Mouse (Mus musculus): ENCODE results near the gene Amacr. TPM values are rescaled to one million over a fixed set of nuclear protein-coding genes. Genes with fewer than 3 reads are reported as not detected.

The Amacr gene
- polyA plus RNA-seq, 1 experiment from 2014 or later, result 15.9 TPM

GRCm38 (mm10) chr15:11040067-11040466 is 58.5 kb downstream of the Amacr start:
- WGBS, result 61% methylated on average over 5 of the region's 5 CpGs
- no peaks in the 10 kb centered on the region for H3K9me3 ChIP-seq (replicated peaks)

GRCm38 (mm10) chr15:11041229-11041628 is 59.7 kb downstream of the Amacr start:
- Histone ChIP-seq H3K9me3 (replicated peaks) (no peaks in the 10 kb centered on the region), H3K27me3 (ENCODE audit: low read depth, poor library complexity, severe bottlenecking) (peaks cover 30% of the 10 kb centered on the region), H3K36me3 (no peaks in the 10 kb centered on the region), H3K27ac (no peak overlapping the region), H3K4me3 (no peak overlapping the region), H3K4me1 (peaks cover 16% of the 10 kb centered on the region)
- 92% methylated on average over 2 of the region's 2 CpGs for WGBS
- DNase-seq (ENCODE audit: low spot score), result no peak

More at GRCm38 (mm10) chr15:11040067-11040466, 58.5 kb downstream of the Amacr start:
- Histone ChIP-seq H3K27me3 (ENCODE audit: low read depth, poor library complexity, severe bottlenecking) (peaks cover 41% of the 10 kb centered on the region), H3K4me1 (peaks cover 23% of the 10 kb centered on the region), H3K36me3 (no peaks in the 10 kb centered on the region), H3K27ac (no peak overlapping the region), H3K4me3 (no peak overlapping the region)
- no peak for DNase-seq (ENCODE audit: low spot score)

- no peak for DNase-seq (ENCODE audit: low spot score)
- no peaks in the 10 kb centered on the region for H3K36me3 ChIP-seq
- H3K27me3 ChIP-seq (ENCODE audit: low read depth, poor library complexity, severe bottlenecking), result peaks cover 14% of the 10 kb centered on the region
- no peak overlapping the region for H3K4me3 ChIP-seq
- no peak overlapping the region for H3K27ac ChIP-seq
- H3K9me3 ChIP-seq (replicated peaks), result no peaks in the 10 kb centered on the region
- 89% methylated on average over 5 of the region's 5 CpGs for WGBS
- no peaks in the 10 kb centered on the region for H3K4me1 ChIP-seq
Observed at GRCm38 (mm10) chr15:11042828-11043227, 61.3 kb downstream of the Amacr start.

Other genes starting within 250 kb of the Amacr start
- 1.7 and 3.3 TPM in 2 replicates for gene C1qtnf3, start 29.4 kb upstream of the Amacr start, polyA plus RNA-seq (2016; fragmentation: Nextera tagmentation; extraction: Ambion mirVana)
- gene Slc45a2, start 19.0 kb downstream of the Amacr start, polyA plus RNA-seq (2016; fragmentation: Nextera tagmentation; extraction: Ambion mirVana), result 0.05 TPM in 1 of 2 replicates, not detected in the other
- 0.05 and 0.15 TPM in 2 replicates for gene Rxfp3, start 56.2 kb downstream of the Amacr start, polyA plus RNA-seq (2016; fragmentation: Nextera tagmentation; extraction: Ambion mirVana)
- gene Adamts12, start 83.0 kb downstream of the Amacr start, polyA plus RNA-seq (2016; fragmentation: Nextera tagmentation; extraction: Ambion mirVana), result 1.0 and 1.6 TPM in 2 replicates

Data from limb, embryonic 10.5 days (tissue).